Mouse (Mus musculus) cerebellum, postnatal 4 days (tissue): ENCODE measurements around the gene Gsta1.
"Not testable (repeated sequence)": the region's sequence is repeated elsewhere in the genome, so short reads cannot be mapped to it uniquely, and the experiment has no call there.

Experiments
- DNase-seq, 2 experiments: peaks; one replicate each; pipeline ENCODE4 v3.0.0; 2022; ENCODE audit warnings: low spot score in 2 of 2, mixed read lengths in 1 of 2

Gsta1 gene

DNA sequence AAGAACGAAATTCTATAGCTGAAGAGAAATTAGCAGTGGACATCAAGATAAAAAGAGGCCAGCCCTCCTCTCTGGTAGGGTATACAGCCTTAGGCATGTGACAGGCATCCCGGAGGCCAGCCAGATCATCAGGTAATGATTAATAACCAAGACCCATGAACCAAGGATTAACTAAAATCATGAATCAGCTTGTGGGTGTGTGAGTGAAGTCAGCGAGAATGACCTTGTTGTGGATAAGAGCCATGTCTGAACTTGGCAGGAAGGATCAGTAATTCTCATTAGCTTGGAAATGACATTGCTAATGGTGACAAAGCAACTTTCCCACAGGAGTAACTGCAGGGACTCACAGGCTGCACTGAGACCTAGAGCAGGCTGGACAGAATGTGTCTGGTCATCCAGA lies 798 bp upstream of the Gsta1 start:
- DNase-seq: not testable (repeated sequence)

DNA sequence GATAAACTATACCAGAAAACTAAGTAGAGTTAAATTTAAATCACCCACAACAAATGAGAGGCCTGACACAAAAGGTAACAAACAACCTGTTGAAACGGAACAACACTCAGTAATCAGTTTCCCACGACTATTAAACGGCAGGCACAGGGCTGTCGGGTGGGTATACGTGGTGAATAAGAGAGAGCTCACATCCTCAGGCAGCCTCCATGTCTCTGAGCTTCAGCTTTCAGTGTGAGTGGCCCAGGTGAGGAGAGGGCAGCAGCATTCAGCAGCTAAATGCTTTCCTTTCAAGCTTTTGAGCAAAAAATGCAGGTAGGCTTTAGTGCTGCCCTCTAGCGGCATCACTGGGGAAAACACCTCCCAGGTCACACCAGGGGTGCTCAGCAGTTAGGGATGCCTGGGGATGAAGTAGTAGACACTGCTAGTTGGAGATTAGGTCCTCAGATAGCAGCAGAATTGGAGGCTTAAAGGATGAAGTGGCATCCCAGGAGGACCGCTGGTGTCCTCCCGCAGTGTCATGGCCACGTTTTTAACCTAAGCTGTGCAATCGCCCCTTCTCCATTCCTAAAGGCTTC lies 2.8 kb downstream of the Gsta1 start:
- DNase-seq: not testable (repeated sequence)

DNA sequence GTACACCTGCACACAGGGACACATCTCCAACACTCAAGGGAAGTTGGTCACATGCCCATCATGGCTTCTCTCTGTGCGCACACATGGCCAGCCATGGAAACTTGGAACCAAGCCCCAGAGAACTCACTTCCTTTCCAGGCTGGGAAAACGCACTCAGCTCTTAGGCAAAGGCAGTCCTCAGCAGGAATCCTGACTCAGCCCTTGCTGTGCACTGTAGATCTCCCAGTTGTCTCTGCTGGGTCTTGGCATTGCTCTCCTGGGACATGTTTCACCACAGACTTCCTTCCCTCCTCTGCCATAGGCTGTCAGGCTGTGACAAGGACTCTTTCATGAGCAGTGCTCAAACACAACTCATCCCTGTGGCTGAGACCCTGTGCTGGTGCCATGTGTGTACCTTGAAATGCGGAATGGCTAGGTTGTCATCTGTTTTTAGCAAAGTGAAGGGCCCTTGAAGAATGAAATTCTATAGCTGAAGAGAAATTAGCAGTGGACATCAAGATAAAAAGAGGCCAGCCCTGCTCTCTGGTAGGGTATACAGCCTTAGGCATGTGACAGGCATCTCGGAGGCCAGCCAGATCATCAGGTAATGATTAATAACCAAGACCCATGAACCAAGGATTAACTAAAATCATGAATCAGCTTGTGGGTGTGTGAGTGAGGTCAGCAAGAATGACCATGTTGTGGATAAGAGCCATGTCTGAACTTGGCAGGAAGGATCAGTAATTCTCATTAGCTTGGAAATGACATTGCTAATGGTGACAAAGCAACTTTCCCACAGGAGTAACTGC lies 25.4 kb downstream of the Gsta1 start:
- DNase-seq: not testable (repeated sequence)

DNA sequence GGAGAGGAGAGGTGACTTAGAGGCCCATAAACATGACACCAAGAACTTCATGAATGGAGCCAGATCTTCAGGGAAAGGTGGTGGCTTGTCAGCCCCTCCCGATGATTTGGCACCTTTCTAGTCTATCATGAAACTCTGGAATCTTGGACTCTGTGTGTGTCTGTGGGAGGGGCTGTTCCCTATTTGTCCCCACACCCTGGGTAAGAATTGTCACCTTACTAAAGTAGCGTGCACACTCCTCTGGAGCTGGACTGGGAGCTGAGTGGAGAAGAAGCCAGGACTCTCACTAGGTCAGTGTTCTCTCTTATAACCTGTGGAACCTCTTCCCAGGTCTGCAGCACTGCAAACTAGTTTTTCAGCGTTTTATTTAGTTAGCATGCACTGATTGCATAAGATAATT lies 26.5 kb downstream of the Gsta1 start, which contains the start of gene Gm3776:
Gene Gm3776, plus strand, starts transcription at position 216 of the 400 bp plus-strand sequence.
- not testable (repeated sequence) for DNase-seq

DNA sequence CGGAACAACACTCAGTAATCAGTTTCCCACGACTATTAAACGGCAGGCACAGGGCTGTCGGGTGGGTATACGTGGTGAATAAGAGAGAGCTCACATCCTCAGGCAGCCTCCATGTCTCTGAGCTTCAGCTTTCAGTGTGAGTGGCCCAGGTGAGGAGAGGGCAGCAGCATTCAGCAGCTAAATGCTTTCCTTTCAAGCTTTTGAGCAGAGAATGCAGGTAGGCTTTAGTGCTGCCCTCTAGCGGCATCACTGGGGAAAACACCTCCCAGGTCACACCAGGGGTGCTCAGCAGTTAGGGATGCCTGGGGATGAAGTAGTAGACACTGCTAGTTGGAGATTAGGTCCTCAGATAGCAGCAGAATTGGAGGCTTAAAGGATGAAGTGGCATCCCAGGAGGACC lies 29.2 kb downstream of the Gsta1 start:
- peak in 1 of 2 experiments; percentile 28 for DNase-seq

DNA sequence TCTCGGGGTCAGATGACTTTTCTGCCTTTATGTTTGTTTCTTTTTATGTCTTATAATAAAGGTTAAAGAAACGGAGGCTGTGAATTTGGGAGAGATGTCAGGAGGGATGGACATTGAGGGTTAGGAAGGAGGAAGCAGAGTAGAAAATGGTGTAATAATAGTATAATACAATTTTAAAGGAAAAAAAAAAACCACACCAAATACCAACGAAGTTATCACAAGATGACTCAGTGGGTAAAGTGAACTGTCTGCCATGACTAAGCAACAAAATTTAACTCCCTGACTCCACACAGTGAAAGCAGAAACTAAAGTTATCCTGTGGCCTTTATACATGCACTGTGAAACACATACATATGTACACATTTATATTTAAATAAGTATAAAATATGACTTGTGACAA lies 40.5 kb downstream of the Gsta1 start:
- not testable (repeated sequence) for DNase-seq

DNA sequence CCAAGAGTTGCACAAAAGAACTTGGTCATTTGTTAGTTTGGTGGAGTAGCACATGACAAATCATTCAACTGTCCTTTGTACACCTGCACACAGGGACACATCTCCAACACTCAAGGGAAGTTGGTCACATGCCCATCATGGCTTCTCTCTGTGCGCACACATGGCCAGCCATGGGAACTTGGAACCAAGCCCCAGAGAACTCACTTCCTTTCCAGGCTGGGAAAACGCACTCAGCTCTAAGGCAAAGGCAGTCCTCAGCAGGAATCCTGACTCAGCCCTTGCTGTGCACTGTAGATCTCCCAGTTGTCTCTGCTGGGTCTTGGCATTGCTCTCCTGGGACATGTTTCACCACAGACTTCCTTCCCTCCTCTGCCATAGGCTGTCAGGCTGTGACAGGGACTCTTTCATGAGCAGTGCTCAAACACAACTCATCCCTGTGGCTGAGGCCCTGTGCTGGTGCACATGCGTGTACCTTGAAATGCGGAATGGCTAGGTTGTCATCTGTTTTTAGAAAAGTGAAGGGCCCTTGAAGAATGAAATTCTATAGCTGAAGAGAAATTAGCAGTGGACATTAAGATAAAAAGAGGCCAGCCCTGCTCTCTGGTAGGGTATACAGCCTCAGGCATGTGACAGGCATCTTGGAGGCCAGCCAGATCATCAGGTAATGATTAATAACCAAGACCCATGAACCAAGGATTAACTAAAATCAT lies 51.7 kb downstream of the Gsta1 start:
- DNase-seq: not testable (repeated sequence)

DNA sequence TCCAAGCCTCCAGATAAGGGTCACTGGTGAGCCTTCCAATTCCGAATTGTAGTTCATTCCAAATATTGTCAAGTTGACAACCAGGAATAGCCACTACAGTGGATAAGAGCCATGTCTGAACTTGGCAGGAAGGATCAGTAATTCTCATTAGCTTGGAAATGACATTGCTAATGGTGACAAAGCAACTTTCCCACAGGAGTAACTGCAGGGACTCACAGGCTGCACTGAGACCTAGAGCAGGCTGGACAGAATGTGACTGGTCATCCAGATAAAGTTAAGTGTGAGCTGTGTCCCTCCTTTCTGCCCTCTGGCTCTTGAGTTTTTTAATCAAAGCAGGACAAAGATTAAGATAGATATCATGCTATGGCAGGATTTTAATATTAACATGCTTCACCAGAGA lies 58.6 kb downstream of the Gsta1 start:
- DNase-seq: not testable (repeated sequence)

DNA sequence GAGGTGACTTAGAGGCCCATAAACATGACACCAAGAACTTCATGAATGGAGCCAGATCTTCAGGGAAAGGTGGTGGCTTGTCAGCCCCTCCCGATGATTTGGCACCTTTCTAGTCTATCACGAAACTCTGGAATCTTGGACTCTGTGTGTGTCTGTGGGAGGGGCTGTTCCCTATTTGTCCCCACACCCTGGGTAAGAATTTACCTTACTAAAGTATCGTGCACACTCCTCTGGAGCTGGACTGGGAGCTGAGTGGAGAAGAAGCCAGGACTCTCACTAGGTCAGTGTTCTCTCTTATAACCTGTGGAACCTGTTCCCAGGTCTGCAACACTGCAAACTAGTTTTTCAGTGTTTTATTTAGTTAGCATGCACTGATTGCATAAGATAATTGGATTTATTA lies 59.3 kb downstream of the Gsta1 start, which contains the start of gene Gm10639:
Gene Gm10639, plus strand, starts transcription at position 201 of the 400 bp plus-strand sequence.
- not testable (repeated sequence) for DNase-seq
